Mouse (Mus musculus) cerebellum, adult 9-10 months (tissue): Measurements from ENCODE around the gene Ptpn3.

Experiments
- DNase-seq: peaks from one replicate; pipeline ENCODE4 v3.0.0; 2022

Gene Ptpn3

GRCm38 (mm10) chr4:57301410-57302313, at the start of gene Ptpn3:
Gene Ptpn3, minus strand, starts transcription at chr4:57301837.
- peak; percentile 82 for DNase-seq

- no peak for DNase-seq
Measured at GRCm38 (mm10) chr4:57350541-57350940, 48.9 kb upstream of the Ptpn3 start.

GRCm38 (mm10) chr4:57343996-57344395, 42.4 kb upstream of the Ptpn3 start:
- no peak for DNase-seq

GRCm38 (mm10) chr4:57338923-57339322, 37.3 kb upstream of the Ptpn3 start:
- no peak for DNase-seq

DNA sequence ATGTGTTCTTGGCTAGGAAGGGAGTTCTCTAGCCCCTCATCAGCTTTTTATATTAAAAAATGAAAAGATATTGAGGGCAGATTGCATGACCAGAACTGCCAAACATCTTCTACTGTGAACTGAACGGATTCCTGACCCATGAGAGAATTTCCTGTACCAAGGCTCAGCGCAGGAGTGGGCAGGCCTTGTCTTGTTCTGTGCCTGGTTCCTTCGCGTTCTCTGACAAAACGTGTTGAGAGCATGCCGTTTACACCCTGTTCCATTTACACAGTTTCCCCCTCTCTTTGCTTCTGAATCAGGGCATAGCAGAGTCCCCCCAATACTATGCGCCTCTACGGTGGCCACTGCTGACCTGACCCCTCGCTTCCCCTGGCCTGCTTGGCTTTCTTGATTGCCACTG, 36.4 kb upstream of the Ptpn3 start:
- DNase-seq = no peak

DNA sequence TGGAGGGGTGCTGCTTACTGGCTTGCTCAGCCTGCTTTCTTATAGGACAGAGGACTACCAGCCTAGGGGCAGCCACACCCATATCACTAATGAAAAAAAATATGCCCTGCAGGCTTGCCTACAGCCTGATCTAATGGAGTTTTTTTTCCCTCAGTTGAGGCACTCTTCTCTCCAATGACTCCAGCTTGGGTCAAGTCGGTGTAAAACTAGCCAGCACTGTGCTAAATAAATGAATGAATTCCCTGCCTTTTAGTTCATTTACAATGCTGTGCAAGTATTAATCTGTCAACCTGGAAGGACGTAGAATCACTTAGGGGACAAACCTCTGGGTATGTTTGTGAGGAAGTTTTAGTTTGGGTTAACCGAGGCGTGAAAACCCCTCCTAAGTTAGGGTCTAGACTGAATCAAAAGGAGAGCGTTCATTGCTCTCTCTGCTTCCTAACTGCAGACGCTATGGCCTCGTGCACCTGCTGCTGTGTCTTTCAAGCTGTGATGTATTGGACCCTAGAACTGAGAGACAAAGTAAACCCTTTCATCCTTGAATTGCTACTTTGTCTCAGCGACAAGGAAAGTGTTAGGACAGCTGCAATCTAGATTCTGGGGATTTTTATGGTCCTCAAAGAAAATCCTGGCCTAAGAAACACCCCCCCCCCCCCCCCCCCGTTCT, 33.5 kb upstream of the Ptpn3 start:
- DNase-seq = no peak

DNA sequence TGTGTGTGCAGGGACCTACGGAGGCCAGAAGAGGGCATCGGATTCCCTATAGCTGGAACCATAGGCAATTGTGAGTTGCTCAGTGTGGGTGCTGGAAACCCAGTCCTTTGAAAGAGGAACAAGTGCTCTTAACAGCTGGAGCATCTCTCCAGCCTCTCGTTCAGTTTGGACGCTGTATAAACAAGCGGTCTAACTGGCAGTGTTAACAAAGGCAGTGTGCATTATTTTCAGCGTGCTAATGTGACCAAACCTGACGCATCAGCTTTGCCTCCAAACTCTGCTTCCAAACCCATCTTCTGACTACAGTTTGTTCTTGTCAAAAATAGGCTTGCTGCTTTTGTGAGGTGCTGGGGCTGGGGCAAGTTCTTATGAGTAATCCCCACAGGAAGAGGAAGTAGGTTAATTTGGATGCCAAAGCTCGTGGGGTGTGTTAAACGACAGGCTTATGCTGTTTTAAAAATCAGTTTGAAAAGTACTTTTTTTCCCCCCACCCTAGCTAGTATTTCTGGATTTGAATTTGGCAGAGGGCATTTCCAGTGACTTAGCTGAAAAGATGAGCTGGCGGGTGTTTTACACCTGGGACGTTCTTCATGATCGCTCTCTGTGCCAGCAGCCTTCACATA, 32.4 kb upstream of the Ptpn3 start:
- no peak for DNase-seq

- DNase-seq = no peak
Measured at GRCm38 (mm10) chr4:57332511-57332910, 30.9 kb upstream of the Ptpn3 start.

DNA sequence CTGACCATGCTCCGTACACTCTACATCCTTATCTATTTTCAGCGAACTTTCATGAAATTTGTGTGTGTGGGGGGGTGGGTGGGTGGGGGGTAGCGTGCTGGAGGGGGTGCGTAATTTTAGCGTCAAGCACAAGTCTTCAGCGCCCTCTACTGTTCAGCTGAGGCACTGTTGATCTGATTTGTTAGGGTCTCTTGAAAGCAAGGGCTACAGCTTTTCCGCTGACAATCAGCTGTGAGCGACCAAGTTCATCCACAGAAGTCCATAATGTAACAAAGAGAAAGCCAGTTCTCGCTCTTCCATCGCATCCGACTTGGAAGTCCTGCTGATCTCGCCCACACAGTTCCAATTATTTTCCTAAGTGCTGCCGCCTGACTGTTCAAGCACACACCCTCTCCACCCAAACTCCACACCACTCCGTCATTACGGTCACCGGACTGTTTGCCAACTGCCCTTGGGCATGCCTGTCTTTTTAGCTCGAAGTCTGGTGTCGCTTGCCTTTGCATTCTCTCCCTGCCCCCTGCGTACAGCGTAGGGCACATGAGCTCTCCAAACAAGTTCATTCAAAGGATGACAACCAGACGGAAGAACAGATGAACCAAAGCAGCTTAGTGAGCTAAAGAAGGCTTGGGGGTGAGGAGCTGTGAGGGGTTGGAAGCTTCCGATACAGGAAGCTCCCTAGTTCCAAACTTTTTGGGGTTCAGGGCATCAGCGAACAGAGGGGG, 19.1 kb upstream of the Ptpn3 start:
- DNase-seq = peak; percentile 57

DNA sequence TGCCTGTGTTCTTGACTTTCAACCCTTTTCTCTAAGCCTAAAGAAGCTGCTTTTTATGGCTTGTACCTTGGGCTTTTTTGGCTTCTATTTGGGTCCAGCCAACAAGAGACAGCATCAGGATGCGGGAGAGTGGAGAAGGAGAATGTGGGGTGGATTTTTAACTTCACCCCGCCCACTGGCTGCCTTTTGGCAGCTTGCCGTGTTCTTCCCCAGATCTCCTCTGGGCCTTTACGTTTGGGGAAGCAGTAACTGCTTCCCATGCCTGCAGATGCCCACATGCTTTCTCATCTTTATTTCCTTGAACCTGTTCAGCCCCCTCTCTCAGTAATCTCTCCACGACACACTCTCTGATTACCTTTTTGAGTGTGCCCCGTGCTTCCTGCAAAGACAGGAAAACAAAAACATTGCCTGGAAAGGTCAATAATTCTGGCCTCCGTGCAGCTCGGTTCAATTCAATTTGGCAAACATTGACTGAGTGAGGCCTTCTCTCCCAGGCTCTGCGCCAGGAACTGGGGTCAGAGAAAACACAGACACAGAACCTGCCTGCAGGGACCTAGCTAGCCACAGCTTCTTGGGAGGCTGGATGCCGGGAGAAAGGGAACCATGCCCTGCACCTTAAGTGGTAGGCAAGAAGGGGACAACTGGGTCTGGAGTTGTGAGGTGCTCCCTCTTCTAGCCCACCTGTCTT, 17.0 kb upstream of the Ptpn3 start:
- DNase-seq = no peak

DNA sequence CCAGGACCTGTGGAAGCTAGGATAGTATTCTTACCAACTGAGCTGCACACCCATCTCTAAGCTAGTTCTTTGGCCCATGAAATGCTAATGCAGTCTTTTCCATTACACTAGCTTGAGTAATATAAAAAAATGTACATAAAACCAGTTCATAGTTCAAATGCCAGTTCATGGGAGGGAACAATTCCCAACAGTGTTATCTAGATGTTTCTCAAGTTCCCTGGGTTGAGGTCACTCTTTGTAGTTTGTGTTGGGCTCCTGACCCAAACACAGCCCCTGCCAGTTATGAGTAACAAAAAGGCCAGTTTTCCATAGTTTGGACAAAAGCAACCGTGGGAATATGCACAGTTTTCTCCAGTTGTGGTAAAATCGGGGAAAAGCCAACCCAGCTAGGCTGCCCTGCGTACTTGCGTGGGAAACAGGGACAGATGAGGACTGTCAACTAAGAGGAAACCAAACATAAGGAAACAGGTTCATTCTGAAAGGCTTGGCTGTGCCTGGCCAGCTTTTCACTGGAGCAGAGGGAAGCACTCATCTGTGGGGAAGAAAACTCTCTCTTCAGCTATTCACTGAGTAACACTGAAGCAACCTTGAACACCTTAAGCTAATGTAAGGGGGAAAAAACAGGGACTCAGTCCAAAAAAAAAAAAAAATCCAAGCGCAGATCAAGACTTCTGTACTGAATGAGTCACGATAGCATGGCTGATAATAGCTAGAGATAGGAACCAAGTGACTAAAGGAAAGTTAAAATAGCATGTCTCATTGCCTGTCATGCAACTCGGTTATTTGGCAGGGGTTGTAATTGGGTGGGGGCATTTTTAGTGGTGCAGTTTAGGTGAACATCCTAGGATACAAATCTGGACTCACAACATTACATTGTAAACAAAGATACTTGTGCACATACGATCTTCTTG, 10.9 kb upstream of the Ptpn3 start:
- no peak for DNase-seq

DNA sequence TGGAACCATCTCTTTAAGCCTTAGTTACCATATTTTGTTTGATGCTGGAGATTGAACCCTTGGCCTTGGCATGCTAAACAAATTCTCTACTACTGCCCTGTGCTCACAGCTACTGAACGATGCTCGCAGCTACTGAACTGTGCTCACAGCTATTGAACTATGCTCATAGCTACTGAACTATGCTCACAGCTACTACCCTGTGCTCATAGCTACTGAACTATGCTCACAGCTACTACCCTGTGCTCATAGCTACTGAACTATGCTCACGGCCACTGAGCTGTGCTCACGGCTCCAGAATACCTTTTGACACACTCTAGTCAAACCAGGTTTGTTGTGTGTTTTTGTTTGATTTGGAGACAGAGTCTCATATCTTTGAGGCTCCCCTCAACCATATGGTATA, 10.1 kb upstream of the Ptpn3 start:
- no peak for DNase-seq

DNA sequence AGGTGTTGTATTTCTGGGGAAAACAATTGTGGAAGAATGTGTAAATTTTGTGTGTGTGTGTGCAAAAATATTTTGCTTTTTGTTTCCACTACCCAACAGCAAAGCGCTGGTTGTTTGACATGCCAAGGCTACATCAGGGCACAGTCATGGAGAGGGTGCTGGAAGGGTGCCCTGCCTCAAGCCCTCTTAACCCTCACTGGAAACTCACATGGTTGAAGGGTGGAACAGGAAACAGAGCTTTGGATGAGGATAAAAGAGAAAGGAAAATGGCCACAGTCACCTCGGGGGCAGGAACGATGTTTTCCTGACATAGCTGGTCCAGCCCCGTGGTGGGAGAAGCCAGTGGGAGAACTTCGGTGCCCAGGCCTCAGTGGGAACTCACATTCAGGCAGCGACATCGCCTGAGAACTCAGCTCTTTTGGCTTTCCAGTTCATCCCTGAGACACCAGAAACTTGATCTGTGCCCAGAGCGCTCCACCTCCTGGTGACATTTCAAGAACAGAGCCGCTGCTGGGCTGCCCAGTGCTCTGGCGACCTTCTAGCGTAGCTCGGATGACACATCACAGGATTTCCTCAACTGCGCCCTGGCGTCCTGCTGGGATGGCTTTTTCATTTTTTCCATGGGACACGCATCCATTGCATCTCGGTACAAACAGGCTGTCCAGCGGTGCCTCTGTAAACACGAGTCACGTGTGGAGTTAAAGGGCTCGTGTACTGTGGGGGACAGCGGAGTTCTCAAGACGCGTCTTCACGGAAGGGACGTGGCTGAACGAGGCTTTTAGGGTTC, 6.8 kb upstream of the Ptpn3 start:
- no peak for DNase-seq

- DNase-seq = no peak
Measured at GRCm38 (mm10) chr4:57307747-57308146, 6.1 kb upstream of the Ptpn3 start.

GRCm38 (mm10) chr4:57306260-57306659, 4.6 kb upstream of the Ptpn3 start:
- no peak for DNase-seq

- DNase-seq = no peak
Measured at GRCm38 (mm10) chr4:57305644-57306043, 4.0 kb upstream of the Ptpn3 start.

DNA sequence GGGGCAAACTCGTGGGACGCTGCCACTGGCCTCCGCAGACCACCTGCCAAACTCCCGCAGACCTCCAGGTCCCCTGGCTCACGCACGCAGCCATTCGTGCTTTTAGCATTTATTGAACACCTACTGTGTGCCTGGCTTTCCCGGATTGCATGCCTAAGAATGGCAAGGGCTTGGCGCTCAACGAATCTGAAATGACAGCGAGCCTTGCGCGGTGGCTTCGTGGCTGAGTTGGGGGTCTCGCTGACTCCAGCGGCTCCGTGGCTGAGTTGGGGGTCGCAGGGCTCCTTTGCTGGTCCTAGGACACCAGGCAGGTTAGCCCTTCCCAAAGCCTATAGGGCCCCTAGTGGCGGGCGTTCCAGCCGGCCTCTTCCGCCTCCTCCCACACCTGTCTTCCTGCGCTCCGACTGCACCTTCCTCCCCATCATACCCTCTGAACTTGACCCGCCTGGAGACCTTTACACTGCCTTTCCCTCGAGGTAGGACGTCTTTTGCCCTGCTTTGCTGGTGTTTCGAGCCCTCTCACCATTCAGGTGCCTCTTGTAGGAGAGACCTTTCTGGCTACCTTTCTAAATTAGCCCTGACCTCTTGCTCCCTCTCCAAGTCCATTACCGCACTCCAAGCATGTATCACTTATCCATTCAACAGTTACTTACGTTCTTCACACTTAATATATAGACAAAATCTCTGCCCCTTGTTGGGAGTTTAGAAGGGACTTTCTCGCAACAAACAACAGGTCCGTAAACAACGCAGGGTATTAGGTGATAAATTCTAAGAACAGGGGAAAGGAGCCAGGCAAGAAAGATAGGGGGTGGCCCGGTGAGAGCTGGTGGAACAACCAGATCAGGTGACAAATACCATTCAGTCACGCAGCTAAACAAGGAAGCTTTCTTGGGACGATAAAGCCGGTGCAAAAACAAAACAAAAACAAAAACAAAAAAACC, 898 bp downstream of the Ptpn3 start:
- DNase-seq = peak; percentile 69

- peak; percentile 65 for DNase-seq
Measured at GRCm38 (mm10) chr4:57299701-57300468, 1.8 kb downstream of the Ptpn3 start.

DNA sequence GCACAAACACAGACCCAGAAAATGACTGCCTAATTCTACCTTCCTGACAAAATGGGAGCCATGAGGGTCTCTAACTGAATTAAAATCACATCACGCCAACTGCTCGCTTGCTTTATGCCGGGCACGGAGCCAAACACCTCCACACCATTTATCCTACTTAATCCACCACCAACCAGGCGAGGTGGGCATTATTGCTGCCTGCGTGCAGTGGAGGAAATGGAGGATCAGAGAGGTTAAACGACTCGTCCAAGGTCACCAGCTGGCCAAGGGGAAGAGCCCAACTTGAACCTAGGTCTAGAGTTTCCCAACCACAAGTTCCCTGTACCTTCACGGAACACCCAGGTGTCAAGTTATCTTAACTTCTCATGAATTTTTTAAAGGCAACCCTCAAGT, 2.3 kb downstream of the Ptpn3 start:
- DNase-seq = no peak
